Mouse (Mus musculus) CH12.LX (cell line): ENCODE measurements around the gene Msi2. TPM values are rescaled to one million over a fixed set of nuclear protein-coding genes. Genes with fewer than 3 reads are reported as not detected.

Experiments used
- DNase-seq: peaks from one replicate; pipeline ENCODE4 v3.0.0-alpha.2; 2013; ENCODE audit errors: extremely low read depth
- H3K27ac ChIP-seq: 2 replicates; pipeline ENCODE4 v1.5.1; 2012; ENCODE audit warnings: low read depth, mild to moderate bottlenecking, control low read depth, moderate library complexity; ENCODE audit not compliant: insufficient read depth
- H3K27me3 ChIP-seq: replicated peaks from 2 replicates; pipeline ENCODE3; 2012; ENCODE audit warnings: inconsistent platforms
- H3K36me3 ChIP-seq, 2 experiments: replicated peaks in 1 of 2; 2 replicates each; pipeline versions ENCODE3 to v1.6.1; 2012; ENCODE audit warnings: inconsistent platforms in 1 of 2, low read length in 1 of 2, mild to moderate bottlenecking in 1 of 2, mixed read lengths in 1 of 2, moderate library complexity in 1 of 2; ENCODE audit not compliant: control insufficient read depth in 1 of 2, insufficient read depth in 1 of 2
- H3K4me1 ChIP-seq, 2 experiments: 2 replicates each; pipeline ENCODE4 v1.6.1; 2012; ENCODE audit warnings: inconsistent platforms in 1 of 2, moderate library complexity in 1 of 2; ENCODE audit not compliant: insufficient read depth in 2 of 2, control insufficient read depth in 1 of 2
- H3K4me2 ChIP-seq: 2 replicates; pipeline ENCODE4 v1.6.1; 2012; ENCODE audit warnings: low read depth, mild to moderate bottlenecking, control low read depth; ENCODE audit not compliant: poor library complexity, insufficient read depth, severe bottlenecking
- H3K4me3 ChIP-seq, 3 experiments: fragments of 150-350 bp in 1 of 3; sonication (generic) in 1 of 3; replicated peaks in 1 of 3; 2 replicates each; pipeline versions ENCODE3 to v1.5.1; 2011 to 2012; ENCODE audit warnings: low read depth in 2 of 3, low read length in 2 of 3, mild to moderate bottlenecking in 2 of 3, moderate library complexity in 2 of 3, control low read depth in 1 of 3, improper control_type of control experiment in 1 of 3, inconsistent platforms in 1 of 3, mixed read lengths in 1 of 3; ENCODE audit not compliant: poor library complexity in 1 of 3
- H3K79me2 ChIP-seq: replicated peaks from 2 replicates; pipeline ENCODE4 v1.6.1; 2012; ENCODE audit warnings: mild to moderate bottlenecking, moderate library complexity; ENCODE audit not compliant: control insufficient read depth, poor library complexity, insufficient read depth, severe bottlenecking; ENCODE audit errors: extremely low read depth
- H3K9ac ChIP-seq: 2 replicates; pipeline ENCODE4 v1.6.1; 2012; ENCODE audit warnings: low read depth, mild to moderate bottlenecking, control low read depth, moderate library complexity; ENCODE audit not compliant: insufficient read depth
- H3K9me3 ChIP-seq: replicated peaks from 2 replicates; pipeline ENCODE3; 2012; ENCODE audit warnings: low read length, inconsistent platforms, mixed read lengths
- CHD1 ChIP-seq: IDR thresholded peaks from 2 replicates; pipeline ENCODE4 v1.6.1; 2012; ENCODE audit warnings: low read depth, low read length, improper control_type of control experiment, inconsistent platforms
- CTCF ChIP-seq, 2 experiments: IDR thresholded peaks in 1 of 2; conservative IDR thresholded peaks in 1 of 2; 2 replicates each; pipeline ENCODE4 v1.5.1; 2011 to 2012; ENCODE audit warnings: low read depth in 2 of 2, low read length in 2 of 2, improper control_type of control experiment in 1 of 2, inconsistent platforms in 1 of 2, mild to moderate bottlenecking in 1 of 2, moderate library complexity in 1 of 2
- ELF1 ChIP-seq: IDR thresholded peaks from 2 replicates; pipeline ENCODE4 v1.6.1; 2014; ENCODE audit warnings: low read depth, mild to moderate bottlenecking, inconsistent platforms, low read length, improper control_type of control experiment
- EP300 ChIP-seq: IDR thresholded peaks from 2 replicates; pipeline ENCODE4 v1.6.1; 2011; ENCODE audit warnings: low read length, improper control_type of control experiment
- GABPA ChIP-seq: IDR thresholded peaks from 2 replicates; pipeline ENCODE4 v1.6.1; 2012; ENCODE audit warnings: low read depth, low read length, improper control_type of control experiment, inconsistent platforms; ENCODE audit not compliant: insufficient replicate concordance
- HCFC1 ChIP-seq: IDR thresholded peaks from 2 replicates; pipeline ENCODE4 v1.6.1; 2012; ENCODE audit warnings: low read depth, mild to moderate bottlenecking, inconsistent platforms, low read length, improper control_type of control experiment
- IRF4 ChIP-seq: IDR thresholded peaks from 2 replicates; pipeline ENCODE4 v1.6.1; 2014; ENCODE audit warnings: low read depth, mild to moderate bottlenecking, inconsistent platforms, low read length, improper control_type of control experiment
- KAT2A ChIP-seq: IDR thresholded peaks from 2 replicates; pipeline ENCODE4 v1.6.1; 2012; ENCODE audit warnings: low read length, improper control_type of control experiment, inconsistent platforms; ENCODE audit not compliant: insufficient replicate concordance
- MAFK ChIP-seq: IDR thresholded peaks from 2 replicates; pipeline ENCODE4 v1.6.1; 2011; ENCODE audit warnings: low read length, improper control_type of control experiment; ENCODE audit not compliant: insufficient replicate concordance
- MAX ChIP-seq: IDR thresholded peaks from 2 replicates; pipeline ENCODE4 v1.6.1; 2011; ENCODE audit warnings: low read length, improper control_type of control experiment
- MXI1 ChIP-seq: IDR thresholded peaks from 2 replicates; pipeline ENCODE4 v1.6.1; 2011; ENCODE audit warnings: mild to moderate bottlenecking, low read depth, low read length, improper control_type of control experiment
- MYC ChIP-seq: IDR thresholded peaks from 2 replicates; pipeline ENCODE4 v1.6.1; 2011; ENCODE audit warnings: low read depth, mild to moderate bottlenecking, improper control_type of control experiment, low read length
- NRF1 ChIP-seq: IDR thresholded peaks from 2 replicates; pipeline ENCODE4 v1.6.1; 2014; ENCODE audit warnings: low read depth, mild to moderate bottlenecking, inconsistent platforms, low read length, improper control_type of control experiment, moderate library complexity
- PAX5 ChIP-seq: IDR thresholded peaks from 2 replicates; pipeline ENCODE4 v1.6.1; 2012; ENCODE audit warnings: low read length, inconsistent platforms, mixed read lengths
- POLR2A ChIP-seq: IDR thresholded peaks from 2 replicates; pipeline ENCODE4 v1.6.1; 2011; ENCODE audit warnings: low read depth, mild to moderate bottlenecking, improper control_type of control experiment, low read length
- POLR2AphosphoS2 ChIP-seq: IDR thresholded peaks from 2 replicates; pipeline ENCODE4 v1.6.1; 2011; ENCODE audit warnings: low read depth, low read length, improper control_type of control experiment
- RAD21 ChIP-seq: IDR thresholded peaks from 2 replicates; pipeline ENCODE4 v1.6.1; 2011; ENCODE audit warnings: low read depth, mild to moderate bottlenecking, low read length, improper control_type of control experiment, moderate library complexity
- TBP ChIP-seq: conservative IDR thresholded peaks from 2 replicates; pipeline ENCODE4 v1.6.1; 2011; ENCODE audit warnings: low read depth, low read length, improper control_type of control experiment
- TCF12 ChIP-seq: IDR thresholded peaks from 2 replicates; pipeline ENCODE4 v1.6.1; 2014; ENCODE audit warnings: low read depth, mild to moderate bottlenecking, inconsistent platforms, low read length, improper control_type of control experiment
- UBTF ChIP-seq: IDR thresholded peaks from 2 replicates; pipeline ENCODE4 v1.6.1; 2012; ENCODE audit warnings: low read depth, mild to moderate bottlenecking, inconsistent platforms, low read length, improper control_type of control experiment, moderate library complexity
- USF1 ChIP-seq: IDR thresholded peaks from 2 replicates; pipeline ENCODE4 v1.6.1; 2014; ENCODE audit warnings: low read depth, mild to moderate bottlenecking, inconsistent platforms, low read length, improper control_type of control experiment
- USF2 ChIP-seq: conservative IDR thresholded peaks from 2 replicates; pipeline ENCODE4 v1.6.1; 2011; ENCODE audit warnings: low read depth, low read length, improper control_type of control experiment
- ZC3H11A ChIP-seq: IDR thresholded peaks from 2 replicates; pipeline ENCODE4 v1.6.1; 2012; ENCODE audit warnings: low read depth, mild to moderate bottlenecking, inconsistent platforms, low read length, improper control_type of control experiment
- ZKSCAN1 ChIP-seq: IDR thresholded peaks from 2 replicates; pipeline ENCODE4 v1.6.1; 2012; ENCODE audit warnings: low read depth, inconsistent platforms, low read length, improper control_type of control experiment, borderline replicate concordance
- ZMIZ1 ChIP-seq: IDR thresholded peaks from 2 replicates; pipeline ENCODE4 v1.6.1; 2012; ENCODE audit warnings: low read depth, mild to moderate bottlenecking, inconsistent platforms, low read length, improper control_type of control experiment
- dilution Hi-C: fragments of 300-500 bp; cut with MboI; formaldehyde crosslinking; loops from 2 replicates; pipeline ENCODE4 v1.14.3; 2020; ENCODE audit warnings: low sequenced_read_pairs; ENCODE audit not compliant: extremely low pct_unique_long_range_greater_than_20kb, extremely low pct_ligation_motif_present
- in situ Hi-C: fragments of 300-500 bp; cut with MboI; formaldehyde crosslinking; loops from 3 replicates; pipeline ENCODE4 v1.14.3; 2019; ENCODE audit warnings: low sequenced_read_pairs, low pct_ligation_motif_present, low pct_unique_long_range_greater_than_20kb, mixed read lengths
- polyA plus RNA-seq: library from polyadenylated mRNA; unstranded; fragments of >175 nt; gene quantifications from 2 replicates; pipeline ENCODE4 v1.2.1, GENCODE M21; 2012; ENCODE audit warnings: low read depth; ENCODE audit not compliant: insufficient read length
- total RNA-seq, 2 experiments: library from RNA; depleted of rRNA; stranded (reverse); fragments of 300-350 nt in 1 of 2; fragments of >200 nt in 1 of 2; gene quantifications; 2 replicates each; pipeline ENCODE4 v1.2.3; 2012 to 2014

The Msi2 gene
- total and polyA plus RNA-seq, 3 experiments, result 40.3 to 73.1 (median 52.6) TPM

DNA sequence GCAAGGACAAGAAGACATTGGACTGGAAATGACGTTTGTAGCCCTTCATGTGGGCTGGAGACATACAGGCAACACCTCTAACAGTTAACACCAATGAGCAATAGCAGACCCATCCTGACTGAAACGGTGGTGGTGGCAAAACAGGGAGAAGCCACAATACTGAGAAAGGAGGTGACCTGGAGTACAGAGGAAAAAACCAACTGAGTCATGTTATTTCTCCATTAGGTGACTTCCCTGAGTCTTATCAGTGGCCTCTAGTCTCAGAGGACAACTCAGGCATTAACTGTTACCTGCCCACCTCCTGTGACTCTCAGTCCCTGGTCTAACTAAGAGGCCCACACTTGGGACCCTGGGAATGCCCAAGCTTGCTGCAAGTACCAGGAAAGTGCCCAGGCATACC lies 80.1 kb downstream of the Msi2 start:
- TF ChIP-seq MYC (no peak), GABPA (no peak), MAX (no peak), KAT2A (no peak), TBP (no peak), ZC3H11A (no peak), NRF1 (no peak), UBTF (no peak), ZKSCAN1 (no peak)
- peaks cover 3% of the 10 kb centered on the region for H3K79me2 ChIP-seq
- peaks cover 14 to 73% of the 10 kb centered on the region in 2 experiments for H3K4me1 ChIP-seq
- no peaks in the 10 kb centered on the region for H3K9me3 ChIP-seq
- H3K9ac ChIP-seq, result no peak overlapping the region
- no peak overlapping the region for H3K4me2 ChIP-seq
- H3K4me3 ChIP-seq, result no peak overlapping the region
- no peak overlapping the region for H3K27ac ChIP-seq
- dilution Hi-C loops, result no loop called here
- H3K36me3 ChIP-seq, result peaks cover 19 to 81% of the 10 kb centered on the region in 2 experiments
- no peak for DNase-seq
- no peaks in the 10 kb centered on the region for H3K27me3 ChIP-seq
- in situ Hi-C loops, result no loop called here

DNA sequence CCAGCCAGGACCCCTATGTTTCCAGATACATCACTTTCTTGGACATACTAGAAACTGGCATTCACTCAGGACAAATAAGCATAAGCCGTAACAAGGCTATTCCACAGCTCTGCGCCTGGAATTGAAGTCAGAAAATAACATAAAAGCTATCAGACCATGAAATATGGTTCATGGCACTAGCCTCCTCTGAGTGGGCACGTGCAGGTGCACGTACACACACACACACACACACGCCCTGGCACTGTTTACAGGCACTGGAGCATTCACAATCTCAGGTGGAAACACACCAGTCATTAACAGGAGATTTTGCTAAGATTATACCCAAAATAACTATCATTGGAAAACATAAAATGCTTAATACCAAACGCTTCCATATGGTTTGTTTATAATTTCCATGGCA lies 81.4 kb downstream of the Msi2 start:
- peaks cover 3% of the 10 kb centered on the region; the same call in 1 of the 2 replicates for H3K79me2 ChIP-seq
- peaks cover 15 to 70% of the 10 kb centered on the region in 2 experiments for H3K36me3 ChIP-seq
- H3K27ac ChIP-seq, result no peak overlapping the region
- H3K4me1 ChIP-seq, result peaks cover 21 to 84% of the 10 kb centered on the region in 2 experiments
- in situ Hi-C loops, result no loop called here
- no peaks in the 10 kb centered on the region for H3K27me3 ChIP-seq
- no peak for TF ChIP-seq NRF1
- no peak for TF ChIP-seq POLR2AphosphoS2
- no peak for TF ChIP-seq GABPA
- TF ChIP-seq RAD21, result no peak
- TF ChIP-seq CHD1, result no peak
- no peak for TF ChIP-seq CTCF (conservative IDR thresholded peaks at IDR 0.05 in 1 of 2, IDR thresholded peaks at IDR 0.05 in 1 of 2; ENCODE audit: low read depth in 2 of 2, low read length in 2 of 2)
- no peak for TF ChIP-seq USF1
- no peak for TF ChIP-seq EP300
- no peak for TF ChIP-seq ZC3H11A
- no peak for TF ChIP-seq POLR2A
- no peak for TF ChIP-seq ELF1
- no peak for TF ChIP-seq IRF4
- TF ChIP-seq MAFK, result no peak
- TF ChIP-seq MXI1, result no peak
- TF ChIP-seq TCF12, result no peak
- no peak for TF ChIP-seq PAX5
- no peak for TF ChIP-seq USF2
- TF ChIP-seq HCFC1, result no peak
- no peak for TF ChIP-seq KAT2A
- no peak for TF ChIP-seq ZMIZ1
- no peak overlapping the region for H3K9ac ChIP-seq
- H3K4me2 ChIP-seq, result no peak overlapping the region
- no peak for DNase-seq
- dilution Hi-C loops, result no loop called here
- H3K9me3 ChIP-seq, result no peaks in the 10 kb centered on the region
- H3K4me3 ChIP-seq, result no peak overlapping the region
